Mouse (Mus musculus) kidney, adult 11 months (tissue): Measurements from ENCODE around the gene 5730596B20Rik.

ENCODE experiments used
- DNase-seq: peaks from one replicate; pipeline ENCODE4 v3.0.0; 2022

5730596B20Rik gene

DNA sequence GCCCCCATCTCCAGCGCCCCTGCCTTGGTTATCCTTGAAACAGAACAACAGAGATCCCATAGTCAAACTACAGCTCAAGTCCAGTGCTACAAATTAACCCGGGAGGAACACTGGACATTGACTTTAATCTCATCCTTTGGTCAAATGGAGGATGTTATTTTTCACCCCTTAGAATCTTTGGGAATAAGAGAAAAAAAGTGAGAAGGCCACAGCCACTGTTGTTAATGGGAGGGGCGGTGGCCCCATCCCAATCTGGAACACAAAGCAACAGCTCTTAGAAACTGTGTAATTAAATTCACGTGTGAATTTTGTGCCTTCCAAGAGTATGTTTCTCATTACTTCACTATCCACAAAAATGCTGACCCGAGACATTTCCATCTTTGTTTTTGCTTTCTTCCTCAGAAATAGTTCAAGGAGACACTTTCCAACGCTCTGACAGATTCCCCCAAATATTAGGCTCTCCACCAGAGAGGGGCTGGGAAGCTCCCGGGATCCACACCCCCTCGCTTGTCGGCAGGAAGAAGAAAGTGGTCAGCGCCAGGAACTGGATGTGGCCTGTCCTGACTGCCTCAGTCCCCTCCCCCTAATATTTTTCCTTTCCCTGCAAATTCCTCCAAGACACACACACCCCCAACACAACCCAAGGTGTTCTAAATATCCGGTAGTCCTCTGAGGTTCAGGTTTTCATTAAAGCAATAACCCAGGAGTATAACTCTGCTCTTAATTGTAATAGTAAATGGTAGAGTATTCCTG lies 50.3 kb downstream of the 5730596B20Rik start:
- peak; percentile 47 for DNase-seq

DNA sequence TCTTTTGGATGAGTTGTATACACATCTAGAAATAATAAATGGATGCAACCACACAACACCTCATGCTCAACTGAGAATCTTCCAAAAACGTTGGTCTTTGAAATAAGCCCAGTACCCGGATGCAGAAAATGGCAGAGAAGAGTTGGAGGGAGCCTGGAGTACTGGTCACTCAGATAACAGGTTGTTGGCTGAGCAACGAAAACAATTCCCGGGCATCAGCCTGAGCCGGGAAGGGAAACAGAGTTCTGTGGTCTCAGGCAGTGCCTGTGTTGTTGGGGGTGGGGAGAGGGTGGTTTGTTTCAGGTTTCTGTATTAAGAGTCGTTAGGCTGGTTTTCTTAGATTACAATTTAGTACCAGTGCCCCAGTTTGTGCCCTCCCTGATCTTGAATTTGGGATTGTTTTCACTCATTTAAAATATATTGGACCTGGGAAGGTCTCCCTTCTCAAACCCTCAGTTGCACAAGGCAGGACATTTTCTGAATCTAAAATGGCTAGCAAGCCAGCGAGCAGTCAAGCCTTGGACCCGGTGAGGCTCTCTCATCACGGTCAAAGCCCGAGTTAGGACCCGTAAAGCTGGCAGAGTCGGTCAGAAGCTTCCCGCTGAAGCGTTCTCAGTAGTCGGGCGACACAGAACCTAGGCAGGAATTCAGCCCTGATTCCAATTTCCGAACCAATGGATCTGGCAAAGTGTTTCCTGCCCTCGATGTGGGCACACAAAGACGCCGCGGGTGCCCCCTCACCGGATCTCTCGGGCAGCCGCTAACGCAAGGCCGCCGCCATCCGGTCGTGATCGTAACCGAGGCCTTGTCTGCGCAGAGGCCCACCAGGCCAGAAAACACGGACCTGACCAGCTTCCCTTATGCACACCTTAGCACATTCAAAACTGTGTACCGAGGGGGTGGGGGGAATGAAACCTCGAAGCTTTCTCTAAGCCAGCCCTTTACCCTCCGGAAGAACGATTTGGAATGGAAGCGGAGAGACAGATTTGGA lies 51.5 kb downstream of the 5730596B20Rik start:
- peak; percentile 53 for DNase-seq

GRCm38 (mm10) chr6:52229558-52230416 lies 52.5 kb downstream of the 5730596B20Rik start:
- DNase-seq = peak; percentile 86
